Mouse (Mus musculus): ENCODE data around the gene Cd52. TPM values are rescaled to one million over a fixed set of nuclear protein-coding genes. Genes with fewer than 3 reads are reported as not detected.

Cd52 gene
- total and polyA plus RNA-seq, 3 experiments, result 1.3 to 21.1 (median 2.0) TPM

DNA sequence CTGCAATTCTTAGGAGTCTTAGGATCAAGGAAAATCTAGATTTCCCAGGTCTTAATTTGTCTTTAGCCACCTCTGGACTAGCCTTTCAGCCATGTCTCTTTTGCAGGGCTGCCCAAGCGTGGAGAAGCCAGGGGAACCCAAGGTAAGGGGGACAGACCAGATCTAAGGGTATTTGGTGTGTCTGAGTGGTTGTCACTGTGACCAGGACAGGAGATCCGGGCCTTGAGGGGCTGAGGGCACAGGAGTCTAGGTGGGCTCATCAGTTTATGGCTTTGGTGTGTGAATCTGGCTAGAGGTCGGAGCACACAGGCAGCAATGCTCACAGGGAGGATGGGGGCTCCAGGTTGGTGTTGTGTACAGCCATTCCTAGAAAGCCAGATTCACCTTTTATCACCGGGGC, 14.2 kb downstream of the Cd52 start:
- Histone ChIP-seq H3K27me3 (ENCODE audit: insufficient read depth, low read length) (peaks cover 34% of the 10 kb centered on the region), H3K36me3 (replicated peaks) (no peaks in the 10 kb centered on the region), H3K4me1 (ENCODE audit: insufficient read depth, low read depth, low read length) (peaks cover 25% of the 10 kb centered on the region), H3K4me3 (ENCODE audit: low read depth, low read length) (no peak overlapping the region), H3K9me3 (replicated peaks) (no peaks in the 10 kb centered on the region; the same call in 1 of the 2 replicates)
- DNase-seq (ENCODE audit: low spot score) (no peak), ATAC-seq (ENCODE audit: extremely low read depth, insufficient number of reproducible peaks, low FRiP score, poor library complexity, severe bottlenecking) (no peak)
- no peak for TF ChIP-seq CTCF (IDR thresholded peaks at IDR 0.05; ENCODE audit: low read depth, low read length)
- no peak for TF ChIP-seq TAL1 (conservative IDR thresholded peaks at IDR 0.05; ENCODE audit: low read depth, low read length)
- no peak for TF ChIP-seq POLR2AphosphoS5 (IDR thresholded peaks at IDR 0.05; ENCODE audit: insufficient replicate concordance, low read depth, low read length)
- TF ChIP-seq GATA1 (IDR thresholded peaks at IDR 0.05; ENCODE audit: borderline replicate concordance, low read length), result no peak
- no peak for TF ChIP-seq GATA2 (IDR thresholded peaks at IDR 0.05; ENCODE audit: borderline replicate concordance, low read depth, low read length)

DNA sequence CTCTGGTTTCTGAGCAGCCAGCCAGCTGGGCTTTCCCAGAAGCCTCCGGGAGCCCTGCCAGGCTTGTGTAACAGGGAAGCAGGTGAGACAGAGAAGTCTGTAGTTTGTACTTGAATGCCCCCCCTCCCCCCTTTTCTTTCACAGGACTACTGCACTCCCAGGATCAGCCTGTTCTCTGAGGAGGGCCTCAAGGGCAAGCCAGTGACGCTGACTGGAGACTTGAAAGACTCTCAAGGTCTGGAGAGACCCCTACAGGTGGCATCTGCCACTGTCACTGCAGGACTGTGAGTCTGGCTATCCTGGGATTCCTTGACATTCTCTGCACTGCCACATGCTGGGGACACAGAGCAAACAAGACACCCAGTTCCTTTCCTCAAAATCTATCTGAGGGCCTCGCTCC, 16.2 kb downstream of the Cd52 start:
- H3K4me3 ChIP-seq (ENCODE audit: low read depth, low read length), result no peak overlapping the region
- ATAC-seq (ENCODE audit: extremely low read depth, insufficient number of reproducible peaks, low FRiP score, poor library complexity, severe bottlenecking), result no peak; the same call in 1 of the 2 replicates
- peaks cover 46% of the 10 kb centered on the region for H3K27me3 ChIP-seq (ENCODE audit: insufficient read depth, low read length)
- peaks cover 25% of the 10 kb centered on the region for H3K4me1 ChIP-seq (ENCODE audit: insufficient read depth, low read depth, low read length)
- TF ChIP-seq GATA2 (IDR thresholded peaks at IDR 0.05; ENCODE audit: borderline replicate concordance, low read depth, low read length), result no peak
- peak; percentile 8; the same call in 1 of the 2 replicates for TF ChIP-seq CTCF (IDR thresholded peaks at IDR 0.05; ENCODE audit: low read depth, low read length)
- DNase-seq (ENCODE audit: low spot score), result no peak
- H3K36me3 ChIP-seq (replicated peaks), result no peaks in the 10 kb centered on the region
- no peaks in the 10 kb centered on the region for H3K9me3 ChIP-seq (replicated peaks)

DNA sequence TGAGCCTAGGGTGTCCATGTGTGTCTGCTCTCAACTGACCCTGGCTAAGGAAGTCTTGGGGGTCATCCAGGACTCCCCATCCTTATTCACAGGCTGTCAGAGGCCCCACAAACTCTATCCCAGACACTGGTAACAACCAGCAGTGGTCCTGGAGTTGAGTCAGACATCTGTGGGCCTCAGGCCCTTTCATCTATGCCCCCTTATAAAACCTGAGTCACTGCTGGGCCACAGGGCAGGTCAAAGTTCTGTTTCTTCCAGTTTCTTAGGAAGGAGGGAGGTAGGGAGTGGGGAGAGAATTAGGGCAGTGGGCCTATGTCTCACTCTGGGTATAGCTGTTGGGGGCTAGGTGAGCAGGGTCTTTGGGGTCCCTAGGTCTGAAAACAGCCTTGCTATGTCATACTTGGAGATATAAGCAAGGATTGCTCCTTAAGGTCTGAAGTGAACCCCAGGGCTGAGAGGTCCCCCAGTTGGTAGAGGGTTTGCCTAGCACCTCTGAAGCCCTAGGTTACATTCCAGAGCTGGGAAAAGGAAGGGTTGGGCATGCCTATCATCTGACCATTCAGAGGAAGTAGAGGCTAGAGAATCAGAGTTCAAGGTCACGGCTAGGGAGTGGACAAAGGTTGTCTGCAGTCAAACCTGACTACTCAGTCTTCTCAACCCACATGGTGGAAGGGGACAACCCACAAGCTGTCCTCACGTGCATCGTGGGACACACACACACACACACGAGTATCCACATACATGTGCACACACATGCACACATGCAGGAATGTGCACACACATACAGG, 25.9 kb downstream of the Cd52 start:
- H3K9me3 ChIP-seq (replicated peaks), result no peaks in the 10 kb centered on the region
- peaks cover 58% of the 10 kb centered on the region for H3K27me3 ChIP-seq (ENCODE audit: insufficient read depth, low read length)
- no peak overlapping the region for H3K4me3 ChIP-seq (ENCODE audit: low read depth, low read length)
- ATAC-seq (ENCODE audit: extremely low read depth, insufficient number of reproducible peaks, low FRiP score, poor library complexity, severe bottlenecking), result no peak
- no peaks in the 10 kb centered on the region for H3K36me3 ChIP-seq (replicated peaks)
- peaks cover under 1% of the 10 kb centered on the region for H3K4me1 ChIP-seq (ENCODE audit: insufficient read depth, low read depth, low read length)
- TF ChIP-seq POLR2AphosphoS5 (IDR thresholded peaks at IDR 0.05; ENCODE audit: insufficient replicate concordance, low read depth, low read length) (no peak), GATA2 (IDR thresholded peaks at IDR 0.05; ENCODE audit: borderline replicate concordance, low read depth, low read length) (no peak), TAL1 (conservative IDR thresholded peaks at IDR 0.05; ENCODE audit: low read depth, low read length) (no peak), CTCF (IDR thresholded peaks at IDR 0.05; ENCODE audit: low read depth, low read length) (no peak), GATA1 (IDR thresholded peaks at IDR 0.05; ENCODE audit: borderline replicate concordance, low read length) (no peak)
- DNase-seq (ENCODE audit: low spot score), result no peak

DNA sequence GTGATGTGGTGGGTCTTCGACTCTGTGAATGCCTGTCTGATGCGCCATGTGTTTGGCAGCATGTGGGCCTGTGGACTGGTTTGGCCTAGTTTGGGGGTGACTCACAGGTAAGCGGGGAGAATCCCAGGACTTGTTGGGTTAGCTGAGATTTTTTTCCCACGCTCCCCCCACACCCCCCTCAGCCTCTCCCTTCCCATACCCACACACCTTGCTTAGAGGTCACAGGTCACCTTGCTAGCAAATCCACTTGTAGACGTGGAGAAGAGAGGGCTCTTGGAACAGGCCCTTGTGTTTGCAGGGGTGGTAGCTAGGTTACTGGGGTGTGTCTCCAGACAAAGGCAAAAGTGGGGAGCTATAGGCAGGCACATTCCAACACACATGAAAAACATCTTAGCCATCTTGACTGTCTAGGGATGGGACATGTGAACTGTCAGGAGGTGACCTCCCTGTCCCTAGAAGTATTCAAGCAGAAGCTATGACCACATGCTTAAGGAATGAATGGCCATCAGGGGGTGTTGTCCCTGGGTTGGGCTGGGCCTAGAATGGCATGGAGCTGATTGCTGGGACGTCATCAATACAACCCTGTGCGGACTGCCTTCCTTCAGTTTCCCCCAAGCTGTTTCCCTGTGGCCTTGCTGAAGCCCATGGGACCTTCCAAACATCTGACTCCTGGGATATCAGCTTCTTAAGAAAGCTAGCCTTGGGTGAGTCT, 26.9 kb downstream of the Cd52 start:
- H3K9me3 ChIP-seq (replicated peaks), result no peaks in the 10 kb centered on the region
- H3K27me3 ChIP-seq (ENCODE audit: insufficient read depth, low read length), result peaks cover 51% of the 10 kb centered on the region
- no peaks in the 10 kb centered on the region for H3K36me3 ChIP-seq (replicated peaks)
- peaks cover 11% of the 10 kb centered on the region for H3K4me1 ChIP-seq (ENCODE audit: insufficient read depth, low read depth, low read length)
- no peak for DNase-seq (ENCODE audit: low spot score)
- no peak overlapping the region for H3K4me3 ChIP-seq (ENCODE audit: low read depth, low read length)
- no peak for TF ChIP-seq GATA1 (IDR thresholded peaks at IDR 0.05; ENCODE audit: borderline replicate concordance, low read length)
- TF ChIP-seq POLR2AphosphoS5 (IDR thresholded peaks at IDR 0.05; ENCODE audit: insufficient replicate concordance, low read depth, low read length), result no peak
- TF ChIP-seq GATA2 (IDR thresholded peaks at IDR 0.05; ENCODE audit: borderline replicate concordance, low read depth, low read length), result no peak
- no peak for TF ChIP-seq TAL1 (conservative IDR thresholded peaks at IDR 0.05; ENCODE audit: low read depth, low read length)
- no peak for ATAC-seq (ENCODE audit: extremely low read depth, insufficient number of reproducible peaks, low FRiP score, poor library complexity, severe bottlenecking)

DNA sequence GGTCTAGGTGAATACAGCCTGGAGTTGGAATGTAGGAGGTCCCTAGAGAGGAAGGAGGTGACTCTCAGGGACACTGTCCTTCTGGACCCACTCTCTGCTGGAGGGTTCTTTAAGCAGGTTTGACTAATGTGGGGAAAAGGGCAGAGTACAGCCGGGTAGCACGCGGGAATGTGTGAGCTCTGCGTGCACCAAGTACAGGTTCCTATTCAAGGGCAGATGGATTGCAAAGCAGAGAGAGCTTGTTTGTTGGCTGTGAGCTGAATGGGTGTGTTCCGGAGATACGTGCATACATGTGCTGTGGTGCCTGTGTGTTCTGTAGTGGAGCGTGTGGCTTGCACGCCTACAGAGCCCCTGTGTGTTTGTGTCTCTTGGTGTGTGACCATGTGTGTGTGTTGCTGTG, 27.5 kb downstream of the Cd52 start:
- Histone ChIP-seq H3K4me1 (ENCODE audit: insufficient read depth, low read depth, low read length) (peaks cover 17% of the 10 kb centered on the region), H3K9me3 (replicated peaks) (no peaks in the 10 kb centered on the region), H3K4me3 (ENCODE audit: low read depth, low read length) (no peak overlapping the region), H3K36me3 (replicated peaks) (no peaks in the 10 kb centered on the region), H3K27me3 (ENCODE audit: insufficient read depth, low read length) (peaks cover 48% of the 10 kb centered on the region)
- no peak for TF ChIP-seq CTCF (IDR thresholded peaks at IDR 0.05; ENCODE audit: low read depth, low read length)
- TF ChIP-seq GATA1 (IDR thresholded peaks at IDR 0.05; ENCODE audit: borderline replicate concordance, low read length), result no peak
- TF ChIP-seq TAL1 (conservative IDR thresholded peaks at IDR 0.05; ENCODE audit: low read depth, low read length), result no peak
- no peak for TF ChIP-seq GATA2 (IDR thresholded peaks at IDR 0.05; ENCODE audit: borderline replicate concordance, low read depth, low read length)
- TF ChIP-seq POLR2AphosphoS5 (IDR thresholded peaks at IDR 0.05; ENCODE audit: insufficient replicate concordance, low read depth, low read length), result no peak
- ATAC-seq (ENCODE audit: extremely low read depth, insufficient number of reproducible peaks, low FRiP score, poor library complexity, severe bottlenecking) (no peak), DNase-seq (ENCODE audit: low spot score) (no peak)

- no peaks in the 10 kb centered on the region for H3K9me3 ChIP-seq (replicated peaks)
- H3K27me3 ChIP-seq (ENCODE audit: insufficient read depth, low read length), result peaks cover 40% of the 10 kb centered on the region
- DNase-seq (ENCODE audit: low spot score) (no peak), ATAC-seq (ENCODE audit: extremely low read depth, insufficient number of reproducible peaks, low FRiP score, poor library complexity, severe bottlenecking) (no peak)
- H3K36me3 ChIP-seq (replicated peaks), result no peaks in the 10 kb centered on the region
- H3K4me3 ChIP-seq (ENCODE audit: low read depth, low read length), result no peak overlapping the region
- H3K4me1 ChIP-seq (ENCODE audit: insufficient read depth, low read depth, low read length), result peaks cover 35% of the 10 kb centered on the region
- TF ChIP-seq GATA1 (IDR thresholded peaks at IDR 0.05; ENCODE audit: borderline replicate concordance, low read length), result no peak
- no peak for TF ChIP-seq CTCF (IDR thresholded peaks at IDR 0.05; ENCODE audit: low read depth, low read length)
Measured at GRCm38 (mm10) chr4:134065431-134066004, 29.4 kb downstream of the Cd52 start.

All from G1E (cell line).